Mouse (Mus musculus) ES-E14 (cell line): ENCODE data around the gene 1700102P08Rik.

Experiments
- MAFK ChIP-seq: IDR thresholded peaks from 2 replicates; pipeline ENCODE4 v1.6.1; 2014; ENCODE audit warnings: mild to moderate bottlenecking, low read depth, low read length, inconsistent platforms; ENCODE audit not compliant: insufficient read depth
- ZNF384 ChIP-seq: IDR thresholded peaks from 2 replicates; pipeline ENCODE4 v1.6.1; 2012; ENCODE audit warnings: low read depth, low read length, inconsistent platforms

DNA sequence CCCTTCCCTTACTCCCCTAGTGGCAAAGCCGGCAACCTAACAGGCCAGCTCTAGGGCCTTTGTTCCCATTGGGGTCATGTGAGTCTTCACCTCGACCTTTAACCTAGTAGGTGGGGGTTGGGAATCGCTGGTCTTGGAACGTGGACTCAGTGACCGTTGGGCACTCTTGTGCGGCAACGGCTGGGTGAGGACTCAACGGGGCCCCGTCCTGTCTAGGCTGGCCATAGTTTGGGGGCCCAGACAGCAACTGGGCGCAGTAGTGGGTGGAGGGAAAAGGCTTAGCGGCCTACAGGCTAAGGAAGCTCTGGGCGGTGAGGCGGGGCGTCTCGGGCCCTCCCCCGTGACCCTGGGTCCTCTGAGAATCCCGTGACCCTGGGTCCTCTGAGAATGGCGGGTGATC lies at the start of gene 1700102P08Rik:
- TF ChIP-seq ZNF384 (no peak), MAFK (no peak)
